Mouse (Mus musculus): ENCODE data around the gene Stard3nl. TPM values are rescaled to one million over a fixed set of nuclear protein-coding genes. Genes with fewer than 3 reads are reported as not detected.
"Not testable (repeated sequence)": the region's sequence is repeated elsewhere in the genome, so short reads cannot be mapped to it uniquely, and the experiment has no call there.

The Stard3nl gene
- polyA plus RNA-seq, 1 experiment = 0.08 TPM

GRCm38 (mm10) chr13:19366866-19367265, 28.7 kb downstream of the Stard3nl start:
- no peak overlapping the region for H3K4me3 ChIP-seq (replicated peaks)
- H3K9me3 ChIP-seq (ENCODE audit: control insufficient read depth, low read length) = no peaks in the 10 kb centered on the region
- peaks cover 5% of the 10 kb centered on the region; the same call in 1 of the 2 replicates for H3K36me3 ChIP-seq (ENCODE audit: control insufficient read depth)
- TF ChIP-seq GATA1 (IDR thresholded peaks at IDR 0.05; ENCODE audit: low read length) = no peak
- H3K4me1 ChIP-seq (ENCODE audit: control insufficient read depth) = no peaks in the 10 kb centered on the region
- H3K27me3 ChIP-seq (ENCODE audit: control insufficient read depth) = no peaks in the 10 kb centered on the region

- no peak overlapping the region for H3K4me3 ChIP-seq (replicated peaks)
- no peaks in the 10 kb centered on the region for H3K9me3 ChIP-seq (ENCODE audit: control insufficient read depth, low read length)
- H3K36me3 ChIP-seq (ENCODE audit: control insufficient read depth) = peaks cover 6% of the 10 kb centered on the region; the same call in 1 of the 2 replicates
- H3K27me3 ChIP-seq (ENCODE audit: control insufficient read depth) = no peaks in the 10 kb centered on the region
- TF ChIP-seq TAL1 (IDR thresholded peaks at IDR 0.05; ENCODE audit: low read length) = no peak
- TF ChIP-seq GATA1 (IDR thresholded peaks at IDR 0.05; ENCODE audit: low read length) = no peak
- H3K4me1 ChIP-seq (ENCODE audit: control insufficient read depth) = no peaks in the 10 kb centered on the region
Measured at GRCm38 (mm10) chr13:19365596-19365995, 30.0 kb downstream of the Stard3nl start.

GRCm38 (mm10) chr13:19364245-19364772, 31.3 kb downstream of the Stard3nl start:
- Histone ChIP-seq H3K4me1 (ENCODE audit: control insufficient read depth) (no peaks in the 10 kb centered on the region), H3K36me3 (ENCODE audit: control insufficient read depth) (peaks cover 6% of the 10 kb centered on the region; the same call in 1 of the 2 replicates), H3K4me3 (replicated peaks) (no peak overlapping the region), H3K27me3 (ENCODE audit: control insufficient read depth) (no peaks in the 10 kb centered on the region), H3K9me3 (ENCODE audit: control insufficient read depth, low read length) (no peaks in the 10 kb centered on the region)
- no peak for TF ChIP-seq GATA1 (IDR thresholded peaks at IDR 0.05; ENCODE audit: low read length)
- no peak for TF ChIP-seq TAL1 (IDR thresholded peaks at IDR 0.05; ENCODE audit: low read length)

- H3K4me3 ChIP-seq (replicated peaks) = no peak overlapping the region
- no peaks in the 10 kb centered on the region for H3K4me1 ChIP-seq (ENCODE audit: control insufficient read depth)
- H3K36me3 ChIP-seq (ENCODE audit: control insufficient read depth) = peaks cover 12% of the 10 kb centered on the region; the same call in 1 of the 2 replicates
- H3K27me3 ChIP-seq (ENCODE audit: control insufficient read depth) = no peaks in the 10 kb centered on the region
- no peak for TF ChIP-seq GATA1 (IDR thresholded peaks at IDR 0.05; ENCODE audit: low read length)
- TF ChIP-seq TAL1 (IDR thresholded peaks at IDR 0.05; ENCODE audit: low read length) = no peak
- H3K9me3 ChIP-seq (ENCODE audit: control insufficient read depth, low read length) = no peaks in the 10 kb centered on the region
Measured at GRCm38 (mm10) chr13:19362358-19362757, 33.2 kb downstream of the Stard3nl start.

- no peaks in the 10 kb centered on the region for H3K4me1 ChIP-seq (ENCODE audit: control insufficient read depth)
- no peaks in the 10 kb centered on the region for H3K9me3 ChIP-seq (ENCODE audit: control insufficient read depth, low read length)
- no peak overlapping the region for H3K4me3 ChIP-seq (replicated peaks)
- no peaks in the 10 kb centered on the region for H3K27me3 ChIP-seq (ENCODE audit: control insufficient read depth)
- peaks cover 11% of the 10 kb centered on the region; the same call in 1 of the 2 replicates for H3K36me3 ChIP-seq (ENCODE audit: control insufficient read depth)
- no peak for TF ChIP-seq TAL1 (IDR thresholded peaks at IDR 0.05; ENCODE audit: low read length)
Measured at GRCm38 (mm10) chr13:19358027-19358426, 37.6 kb downstream of the Stard3nl start.

- TF ChIP-seq GATA1 (IDR thresholded peaks at IDR 0.05; ENCODE audit: low read length) (no peak), TAL1 (IDR thresholded peaks at IDR 0.05; ENCODE audit: low read length) (no peak)
- Histone ChIP-seq H3K27me3 (ENCODE audit: control insufficient read depth) (no peaks in the 10 kb centered on the region), H3K4me3 (replicated peaks) (no peak overlapping the region), H3K36me3 (ENCODE audit: control insufficient read depth) (peaks cover 11% of the 10 kb centered on the region; the same call in 1 of the 2 replicates), H3K9me3 (ENCODE audit: control insufficient read depth, low read length) (no peaks in the 10 kb centered on the region), H3K4me1 (ENCODE audit: control insufficient read depth) (no peaks in the 10 kb centered on the region)
Measured at GRCm38 (mm10) chr13:19357301-19357700, 38.3 kb downstream of the Stard3nl start.

GRCm38 (mm10) chr13:19356720-19357119, 38.9 kb downstream of the Stard3nl start:
- Histone ChIP-seq H3K9me3 (ENCODE audit: control insufficient read depth, low read length) (no peaks in the 10 kb centered on the region), H3K36me3 (ENCODE audit: control insufficient read depth) (peaks cover 11% of the 10 kb centered on the region; the same call in 1 of the 2 replicates), H3K4me3 (replicated peaks) (no peak overlapping the region), H3K4me1 (ENCODE audit: control insufficient read depth) (no peaks in the 10 kb centered on the region), H3K27me3 (ENCODE audit: control insufficient read depth) (no peaks in the 10 kb centered on the region)
- TF ChIP-seq TAL1 (IDR thresholded peaks at IDR 0.05; ENCODE audit: low read length) (no peak), GATA1 (IDR thresholded peaks at IDR 0.05; ENCODE audit: low read length) (no peak)

- TF ChIP-seq TAL1 (IDR thresholded peaks at IDR 0.05; ENCODE audit: low read length) (no peak), GATA1 (IDR thresholded peaks at IDR 0.05; ENCODE audit: low read length) (no peak)
- H3K4me3 ChIP-seq (replicated peaks) = no peak overlapping the region
Measured at GRCm38 (mm10) chr13:19356120-19356519, 39.5 kb downstream of the Stard3nl start.

GRCm38 (mm10) chr13:19352795-19353194, 42.8 kb downstream of the Stard3nl start:
- Histone ChIP-seq H3K4me1 (ENCODE audit: control insufficient read depth) (no peaks in the 10 kb centered on the region), H3K27me3 (ENCODE audit: control insufficient read depth) (no peaks in the 10 kb centered on the region), H3K9me3 (ENCODE audit: control insufficient read depth, low read length) (no peaks in the 10 kb centered on the region), H3K4me3 (replicated peaks) (no peak overlapping the region), H3K36me3 (ENCODE audit: control insufficient read depth) (peaks cover 2% of the 10 kb centered on the region; the same call in 1 of the 2 replicates)
- no peak for TF ChIP-seq GATA1 (IDR thresholded peaks at IDR 0.05; ENCODE audit: low read length)

More at GRCm38 (mm10) chr13:19356120-19356519, 39.5 kb downstream of the Stard3nl start:
- H3K4me1 ChIP-seq (ENCODE audit: control insufficient read depth) = no peaks in the 10 kb centered on the region
- H3K36me3 ChIP-seq (ENCODE audit: control insufficient read depth) = peaks cover 11% of the 10 kb centered on the region; the same call in 1 of the 2 replicates
- H3K9me3 ChIP-seq (ENCODE audit: control insufficient read depth, low read length) = no peaks in the 10 kb centered on the region
- no peaks in the 10 kb centered on the region for H3K27me3 ChIP-seq (ENCODE audit: control insufficient read depth)

GRCm38 (mm10) chr13:19340356-19340755, 55.2 kb downstream of the Stard3nl start:
- not testable (repeated sequence) for H3K27me3 ChIP-seq (ENCODE audit: control insufficient read depth); H3K9me3 ChIP-seq (ENCODE audit: control insufficient read depth, low read length); H3K4me1 ChIP-seq (ENCODE audit: control insufficient read depth); H3K36me3 ChIP-seq (ENCODE audit: control insufficient read depth); H3K4me3 ChIP-seq (replicated peaks)

- not testable (repeated sequence) for H3K4me1 ChIP-seq (ENCODE audit: control insufficient read depth); H3K4me3 ChIP-seq (replicated peaks); H3K27me3 ChIP-seq (ENCODE audit: control insufficient read depth)
Measured at GRCm38 (mm10) chr13:19336310-19336709, 59.3 kb downstream of the Stard3nl start.

More at GRCm38 (mm10) chr13:19336310-19336709, 59.3 kb downstream of the Stard3nl start:
- H3K9me3 ChIP-seq (ENCODE audit: control insufficient read depth, low read length); H3K36me3 ChIP-seq (ENCODE audit: control insufficient read depth): not testable (repeated sequence)

Measured in erythroblast, embryonic 14.5 days (primary cell).